Mouse (Mus musculus): Measurements from ENCODE around the gene Def8. TPM values are rescaled to one million over a fixed set of nuclear protein-coding genes. Genes with fewer than 3 reads are reported as not detected.

The Def8 gene
- polyA plus RNA-seq, 1 experiment from 2014 or later, result 18.4 TPM

- 84% methylated on average over 9 of the region's 9 CpGs for WGBS (ENCODE audit: insufficient replicate concordance)
- no peak overlapping the region for H3K4me3 ChIP-seq
- H3K27ac ChIP-seq, result no peak overlapping the region
- no peak overlapping the region for H3K4me2 ChIP-seq
- ATAC-seq, result no peak
- H3K4me1 ChIP-seq, result peaks cover 24% of the 10 kb centered on the region
- H3K36me3 ChIP-seq, result peaks cover 57% of the 10 kb centered on the region
- no peaks in the 10 kb centered on the region for H3K9me3 ChIP-seq (replicated peaks)
- H3K27me3 ChIP-seq (replicated peaks), result peaks cover 8% of the 10 kb centered on the region
- no peak overlapping the region for H3K9ac ChIP-seq
These were observed 20.5 kb upstream of the Def8 start for GRCm38 (mm10) chr8:123402730-123403326.

- Histone ChIP-seq H3K4me3 (no peak overlapping the region), H3K36me3 (peaks cover 41% of the 10 kb centered on the region), H3K4me2 (no peak overlapping the region), H3K9ac (no peak overlapping the region), H3K27me3 (replicated peaks) (peaks cover 16% of the 10 kb centered on the region), H3K27ac (no peak overlapping the region), H3K4me1 (peaks cover 40% of the 10 kb centered on the region), H3K9me3 (replicated peaks) (no peaks in the 10 kb centered on the region)
- WGBS (ENCODE audit: insufficient replicate concordance), result 55% methylated on average over 8 of the region's 8 CpGs
- no peak for ATAC-seq
These were observed 18.8 kb upstream of the Def8 start for GRCm38 (mm10) chr8:123404521-123404920.

- Histone ChIP-seq H3K4me2 (peak within 1 kb of the TSS; percentile 29), H3K9ac (no peak within 1 kb of the TSS), H3K4me1 (peaks cover 62% of the 10 kb centered on the region), H3K27me3 (replicated peaks) (peaks cover 39% of the 10 kb centered on the region), H3K9me3 (replicated peaks) (no peaks in the 10 kb centered on the region), H3K27ac (no peak within 1 kb of the TSS), H3K4me3 (no peak within 1 kb of the TSS), H3K36me3 (peaks cover 18% of the 10 kb centered on the region)
- 8% methylated on average over 4 of the region's 4 CpGs for WGBS (ENCODE audit: insufficient replicate concordance)
- ATAC-seq, result no peak
These were observed 16.5 kb upstream of the Def8 start, which contains the start of gene Mc1r for GRCm38 (mm10) chr8:123406786-123407185. Mc1r (plus strand) TSS chr8:123407107.

GRCm38 (mm10) chr8:123407612-123408011 lies 15.7 kb upstream of the Def8 start:
- no peak overlapping the region for H3K9ac ChIP-seq
- H3K27ac ChIP-seq, result no peak overlapping the region
- WGBS (ENCODE audit: insufficient replicate concordance), result 75% methylated on average over 13 of the region's 13 CpGs
- peaks cover 70% of the 10 kb centered on the region for H3K4me1 ChIP-seq
- H3K27me3 ChIP-seq (replicated peaks), result peaks cover 47% of the 10 kb centered on the region
- no peak overlapping the region for H3K4me2 ChIP-seq
- H3K36me3 ChIP-seq, result peaks cover 10% of the 10 kb centered on the region
- no peak overlapping the region for H3K4me3 ChIP-seq
- H3K9me3 ChIP-seq (replicated peaks), result no peaks in the 10 kb centered on the region
- no peak for ATAC-seq

- peak; percentile 60 for ATAC-seq
- 28% methylated on average over 9 of the region's 9 CpGs for WGBS (ENCODE audit: insufficient replicate concordance)
- H3K4me3 ChIP-seq, result no peak overlapping the region
- 0 out of 2 replicates have a peak overlapping the region, but pooled peaks have one; percentile 5 for H3K9ac ChIP-seq
- peaks cover 80% of the 10 kb centered on the region for H3K4me1 ChIP-seq
- H3K4me2 ChIP-seq, result 0 out of 2 replicates have a peak overlapping the region, but pooled peaks have one; percentile 21
- peaks cover 60% of the 10 kb centered on the region for H3K27me3 ChIP-seq (replicated peaks)
- no peaks in the 10 kb centered on the region for H3K36me3 ChIP-seq
- H3K27ac ChIP-seq, result no peak overlapping the region
- no peaks in the 10 kb centered on the region for H3K9me3 ChIP-seq (replicated peaks)
These were observed 14.5 kb upstream of the Def8 start for GRCm38 (mm10) chr8:123408586-123409544.

GRCm38 (mm10) chr8:123410049-123410587 lies 13.2 kb upstream of the Def8 start:
- Histone ChIP-seq H3K4me1 (peaks cover 87% of the 10 kb centered on the region), H3K27me3 (replicated peaks) (peaks cover 64% of the 10 kb centered on the region), H3K4me3 (no peak overlapping the region), H3K27ac (no peak overlapping the region), H3K9ac (no peak overlapping the region), H3K36me3 (no peaks in the 10 kb centered on the region), H3K9me3 (replicated peaks) (no peaks in the 10 kb centered on the region), H3K4me2 (0 out of 2 replicates have a peak overlapping the region, but pooled peaks have one; percentile 21)
- no peak for ATAC-seq
- 69% methylated on average over 8 of the region's 8 CpGs for WGBS (ENCODE audit: insufficient replicate concordance)

GRCm38 (mm10) chr8:123410788-123411187 lies 12.5 kb upstream of the Def8 start:
- peak overlapping the region; percentile 32 for H3K4me3 ChIP-seq
- H3K9ac ChIP-seq, result 0 out of 2 replicates have a peak overlapping the region, but pooled peaks have one; percentile 5
- H3K36me3 ChIP-seq, result no peaks in the 10 kb centered on the region
- H3K9me3 ChIP-seq (replicated peaks), result no peaks in the 10 kb centered on the region
- peaks cover 85% of the 10 kb centered on the region for H3K4me1 ChIP-seq
- peaks cover 64% of the 10 kb centered on the region for H3K27me3 ChIP-seq (replicated peaks)
- no peak overlapping the region for H3K27ac ChIP-seq
- 26% methylated on average over 11 of the region's 11 CpGs for WGBS (ENCODE audit: insufficient replicate concordance)
- peak overlapping the region; percentile 62 for H3K4me2 ChIP-seq
- no peak for ATAC-seq

GRCm38 (mm10) chr8:123411246-123411645 lies 12.1 kb upstream of the Def8 start, which contains the start of gene Tubb3:
Tubb3 (plus strand) TSS chr8:123411424.
- under 1% methylated on average over 29 of the region's 29 CpGs for WGBS (ENCODE audit: insufficient replicate concordance)
- no peaks in the 10 kb centered on the region for H3K9me3 ChIP-seq (replicated peaks)
- no peaks in the 10 kb centered on the region for H3K36me3 ChIP-seq
- H3K4me1 ChIP-seq, result peaks cover 84% of the 10 kb centered on the region
- peak within 1 kb of the TSS; percentile 32 for H3K4me3 ChIP-seq
- peak; percentile 49 for ATAC-seq
- peaks cover 64% of the 10 kb centered on the region for H3K27me3 ChIP-seq (replicated peaks)
- 0 out of 2 replicates have a peak within 1 kb of the TSS, but pooled peaks have one; percentile 5 for H3K9ac ChIP-seq
- H3K27ac ChIP-seq, result no peak within 1 kb of the TSS
- H3K4me2 ChIP-seq, result peak within 1 kb of the TSS; percentile 62

- Histone ChIP-seq H3K27me3 (replicated peaks) (peaks cover 64% of the 10 kb centered on the region), H3K4me1 (peaks cover 84% of the 10 kb centered on the region), H3K27ac (no peak overlapping the region), H3K36me3 (no peaks in the 10 kb centered on the region), H3K9me3 (replicated peaks) (no peaks in the 10 kb centered on the region), H3K4me3 (peak overlapping the region; percentile 32), H3K4me2 (peak overlapping the region; percentile 62), H3K9ac (no peak overlapping the region)
- WGBS (ENCODE audit: insufficient replicate concordance), result 14% methylated on average over 16 of the region's 16 CpGs
- no peak for ATAC-seq
These were observed 11.5 kb upstream of the Def8 start for GRCm38 (mm10) chr8:123411781-123412327.

GRCm38 (mm10) chr8:123412560-123413170 lies 10.7 kb upstream of the Def8 start:
- H3K4me1 ChIP-seq, result peaks cover 83% of the 10 kb centered on the region

GRCm38 (mm10) chr8:123414255-123414654 lies 9.1 kb upstream of the Def8 start:
- no peaks in the 10 kb centered on the region for H3K36me3 ChIP-seq
- no peak overlapping the region for H3K27ac ChIP-seq
- peaks cover 70% of the 10 kb centered on the region for H3K4me1 ChIP-seq
- H3K27me3 ChIP-seq (replicated peaks), result peaks cover 49% of the 10 kb centered on the region
- no peak overlapping the region for H3K4me2 ChIP-seq
- H3K4me3 ChIP-seq, result no peak overlapping the region
- WGBS (ENCODE audit: insufficient replicate concordance), result 8% methylated on average over 9 of the region's 9 CpGs
- H3K9ac ChIP-seq, result no peak overlapping the region
- no peak for ATAC-seq
- H3K9me3 ChIP-seq (replicated peaks), result no peaks in the 10 kb centered on the region

More at GRCm38 (mm10) chr8:123412560-123413170, 10.7 kb upstream of the Def8 start:
- no peak overlapping the region for H3K27ac ChIP-seq
- H3K9me3 ChIP-seq (replicated peaks), result no peaks in the 10 kb centered on the region
- no peak overlapping the region for H3K4me3 ChIP-seq
- no peaks in the 10 kb centered on the region for H3K36me3 ChIP-seq
- peak overlapping the region; percentile 12; the same call in 1 of the 2 replicates for H3K4me2 ChIP-seq
- peaks cover 58% of the 10 kb centered on the region for H3K27me3 ChIP-seq (replicated peaks)
- 4% methylated on average over 12 of the region's 12 CpGs for WGBS (ENCODE audit: insufficient replicate concordance)
- ATAC-seq, result no peak
- no peak overlapping the region for H3K9ac ChIP-seq
